Mouse (Mus musculus) cerebellum, adult 2 months (tissue): Measurements from ENCODE around the gene 4930556J24Rik.

Source experiments
- CTCF ChIP-seq: fragments of 200-500 bp; IDR thresholded peaks from 2 replicates; pipeline ENCODE4 v1.5.1; 2011; ENCODE audit warnings: low read depth, mild to moderate bottlenecking, control low read depth, low read length, moderate library complexity, borderline replicate concordance; ENCODE audit not compliant: insufficient read depth
- POLR2A ChIP-seq: fragments of 200-500 bp; IDR thresholded peaks from 2 replicates; pipeline ENCODE4 v1.6.1; 2011; ENCODE audit warnings: low read length, control low read depth, borderline replicate concordance; ENCODE audit not compliant: insufficient read depth

GRCm38 (mm10) chr11:3989748-3990147 lies 13.2 kb upstream of the 4930556J24Rik start:
- TF ChIP-seq CTCF (no peak), POLR2A (no peak)
